Mouse (Mus musculus) CH12.LX (cell line): Measurements from ENCODE around the gene Olfr707. TPM values are rescaled to one million over a fixed set of nuclear protein-coding genes. Genes with fewer than 3 reads are reported as not detected.

Experiments used
- DNase-seq: peaks from one replicate; pipeline ENCODE4 v3.0.0-alpha.2; 2013; ENCODE audit errors: extremely low read depth
- H3K27ac ChIP-seq: 2 replicates; pipeline ENCODE4 v1.5.1; 2012; ENCODE audit warnings: low read depth, mild to moderate bottlenecking, control low read depth, moderate library complexity; ENCODE audit not compliant: insufficient read depth
- H3K27me3 ChIP-seq: replicated peaks from 2 replicates; pipeline ENCODE3; 2012; ENCODE audit warnings: inconsistent platforms
- H3K36me3 ChIP-seq, 2 experiments: replicated peaks in 1 of 2; 2 replicates each; pipeline versions ENCODE3 to v1.6.1; 2012; ENCODE audit warnings: inconsistent platforms in 1 of 2, low read length in 1 of 2, mild to moderate bottlenecking in 1 of 2, mixed read lengths in 1 of 2, moderate library complexity in 1 of 2; ENCODE audit not compliant: control insufficient read depth in 1 of 2, insufficient read depth in 1 of 2
- H3K4me1 ChIP-seq, 2 experiments: 2 replicates each; pipeline ENCODE4 v1.6.1; 2012; ENCODE audit warnings: inconsistent platforms in 1 of 2, moderate library complexity in 1 of 2; ENCODE audit not compliant: insufficient read depth in 2 of 2, control insufficient read depth in 1 of 2
- H3K4me2 ChIP-seq: 2 replicates; pipeline ENCODE4 v1.6.1; 2012; ENCODE audit warnings: low read depth, mild to moderate bottlenecking, control low read depth; ENCODE audit not compliant: poor library complexity, insufficient read depth, severe bottlenecking
- H3K4me3 ChIP-seq, 3 experiments: fragments of 150-350 bp in 1 of 3; sonication (generic) in 1 of 3; replicated peaks in 1 of 3; 2 replicates each; pipeline versions ENCODE3 to v1.5.1; 2011 to 2012; ENCODE audit warnings: low read depth in 2 of 3, low read length in 2 of 3, mild to moderate bottlenecking in 2 of 3, moderate library complexity in 2 of 3, control low read depth in 1 of 3, improper control_type of control experiment in 1 of 3, inconsistent platforms in 1 of 3, mixed read lengths in 1 of 3; ENCODE audit not compliant: poor library complexity in 1 of 3
- H3K79me2 ChIP-seq: replicated peaks from 2 replicates; pipeline ENCODE4 v1.6.1; 2012; ENCODE audit warnings: mild to moderate bottlenecking, moderate library complexity; ENCODE audit not compliant: control insufficient read depth, poor library complexity, insufficient read depth, severe bottlenecking; ENCODE audit errors: extremely low read depth
- H3K9ac ChIP-seq: 2 replicates; pipeline ENCODE4 v1.6.1; 2012; ENCODE audit warnings: low read depth, mild to moderate bottlenecking, control low read depth, moderate library complexity; ENCODE audit not compliant: insufficient read depth
- H3K9me3 ChIP-seq: replicated peaks from 2 replicates; pipeline ENCODE3; 2012; ENCODE audit warnings: low read length, inconsistent platforms, mixed read lengths
- CHD2 ChIP-seq: IDR thresholded peaks from 2 replicates; pipeline ENCODE4 v1.6.1; 2011; ENCODE audit warnings: low read length, improper control_type of control experiment
- CTCF ChIP-seq, 2 experiments: IDR thresholded peaks in 1 of 2; conservative IDR thresholded peaks in 1 of 2; 2 replicates each; pipeline ENCODE4 v1.5.1; 2011 to 2012; ENCODE audit warnings: low read depth in 2 of 2, low read length in 2 of 2, improper control_type of control experiment in 1 of 2, inconsistent platforms in 1 of 2, mild to moderate bottlenecking in 1 of 2, moderate library complexity in 1 of 2
- EP300 ChIP-seq: IDR thresholded peaks from 2 replicates; pipeline ENCODE4 v1.6.1; 2011; ENCODE audit warnings: low read length, improper control_type of control experiment
- KAT2A ChIP-seq: IDR thresholded peaks from 2 replicates; pipeline ENCODE4 v1.6.1; 2012; ENCODE audit warnings: low read length, improper control_type of control experiment, inconsistent platforms; ENCODE audit not compliant: insufficient replicate concordance
- MAX ChIP-seq: IDR thresholded peaks from 2 replicates; pipeline ENCODE4 v1.6.1; 2011; ENCODE audit warnings: low read length, improper control_type of control experiment
- MEF2A ChIP-seq: IDR thresholded peaks from 2 replicates; pipeline ENCODE4 v1.6.1; 2014; ENCODE audit warnings: low read depth, mild to moderate bottlenecking, inconsistent platforms, low read length, improper control_type of control experiment, borderline replicate concordance
- MXI1 ChIP-seq: IDR thresholded peaks from 2 replicates; pipeline ENCODE4 v1.6.1; 2011; ENCODE audit warnings: mild to moderate bottlenecking, low read depth, low read length, improper control_type of control experiment
- MYC ChIP-seq: IDR thresholded peaks from 2 replicates; pipeline ENCODE4 v1.6.1; 2011; ENCODE audit warnings: low read depth, mild to moderate bottlenecking, improper control_type of control experiment, low read length
- NRF1 ChIP-seq: IDR thresholded peaks from 2 replicates; pipeline ENCODE4 v1.6.1; 2014; ENCODE audit warnings: low read depth, mild to moderate bottlenecking, inconsistent platforms, low read length, improper control_type of control experiment, moderate library complexity
- PAX5 ChIP-seq: IDR thresholded peaks from 2 replicates; pipeline ENCODE4 v1.6.1; 2012; ENCODE audit warnings: low read length, inconsistent platforms, mixed read lengths
- POLR2AphosphoS2 ChIP-seq: IDR thresholded peaks from 2 replicates; pipeline ENCODE4 v1.6.1; 2011; ENCODE audit warnings: low read depth, low read length, improper control_type of control experiment
- SIN3A ChIP-seq: IDR thresholded peaks from 2 replicates; pipeline ENCODE4 v1.6.1; 2012; ENCODE audit warnings: low read length, improper control_type of control experiment, inconsistent platforms
- TBP ChIP-seq: conservative IDR thresholded peaks from 2 replicates; pipeline ENCODE4 v1.6.1; 2011; ENCODE audit warnings: low read depth, low read length, improper control_type of control experiment
- UBTF ChIP-seq: IDR thresholded peaks from 2 replicates; pipeline ENCODE4 v1.6.1; 2012; ENCODE audit warnings: low read depth, mild to moderate bottlenecking, inconsistent platforms, low read length, improper control_type of control experiment, moderate library complexity
- ZC3H11A ChIP-seq: IDR thresholded peaks from 2 replicates; pipeline ENCODE4 v1.6.1; 2012; ENCODE audit warnings: low read depth, mild to moderate bottlenecking, inconsistent platforms, low read length, improper control_type of control experiment
- ZKSCAN1 ChIP-seq: IDR thresholded peaks from 2 replicates; pipeline ENCODE4 v1.6.1; 2012; ENCODE audit warnings: low read depth, inconsistent platforms, low read length, improper control_type of control experiment, borderline replicate concordance
- ZMIZ1 ChIP-seq: IDR thresholded peaks from 2 replicates; pipeline ENCODE4 v1.6.1; 2012; ENCODE audit warnings: low read depth, mild to moderate bottlenecking, inconsistent platforms, low read length, improper control_type of control experiment
- ZNF384 ChIP-seq: IDR thresholded peaks from 2 replicates; pipeline ENCODE4 v1.6.1; 2012; ENCODE audit warnings: low read depth, low read length, improper control_type of control experiment, inconsistent platforms
- dilution Hi-C: fragments of 300-500 bp; cut with MboI; formaldehyde crosslinking; loops from 2 replicates; pipeline ENCODE4 v1.14.3; 2020; ENCODE audit warnings: low sequenced_read_pairs; ENCODE audit not compliant: extremely low pct_unique_long_range_greater_than_20kb, extremely low pct_ligation_motif_present
- in situ Hi-C: fragments of 300-500 bp; cut with MboI; formaldehyde crosslinking; loops from 3 replicates; pipeline ENCODE4 v1.14.3; 2019; ENCODE audit warnings: low sequenced_read_pairs, low pct_ligation_motif_present, low pct_unique_long_range_greater_than_20kb, mixed read lengths
- polyA plus RNA-seq: library from polyadenylated mRNA; unstranded; fragments of >175 nt; gene quantifications from 2 replicates; pipeline ENCODE4 v1.2.1, GENCODE M21; 2012; ENCODE audit warnings: low read depth; ENCODE audit not compliant: insufficient read length
- total RNA-seq, 2 experiments: library from RNA; depleted of rRNA; stranded (reverse); fragments of 300-350 nt in 1 of 2; fragments of >200 nt in 1 of 2; gene quantifications; 2 replicates each; pipeline ENCODE4 v1.2.3; 2012 to 2014

Gene Olfr707
- total and polyA plus RNA-seq, 3 experiments: not detected

DNA sequence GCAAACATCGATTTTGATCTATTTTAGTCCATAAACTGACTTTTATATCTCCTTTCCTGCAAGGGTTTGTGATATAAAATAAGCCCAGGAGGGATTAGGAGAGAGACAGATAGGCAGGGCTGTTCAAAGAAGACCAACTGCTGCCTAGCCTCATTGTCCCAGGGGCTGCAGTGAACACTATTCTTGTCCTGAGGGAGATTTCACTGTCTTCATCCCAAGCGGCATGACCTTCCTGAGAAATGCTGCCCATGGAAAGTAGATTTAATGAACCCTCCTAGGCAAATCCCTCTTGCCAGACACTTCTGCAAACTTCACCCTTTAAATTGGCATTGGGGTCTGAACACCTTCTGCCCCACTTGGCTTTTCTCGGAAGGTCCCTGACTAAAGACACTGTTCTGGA lies 24.2 kb downstream of the Olfr707 start, which contains the start of gene Olfr705:
Gene Olfr705 (minus strand): TSS at position 101 of the 400 bp plus-strand sequence.
- Histone ChIP-seq H3K9ac (no peak within 1 kb of the TSS), H3K36me3 (no peaks in the 10 kb centered on the region), H3K4me1 (no peaks in the 10 kb centered on the region), H3K27ac (no peak within 1 kb of the TSS), H3K9me3 (no peaks in the 10 kb centered on the region), H3K4me3 (no peak within 1 kb of the TSS), H3K27me3 (no peaks in the 10 kb centered on the region), H3K4me2 (no peak within 1 kb of the TSS), H3K79me2 (no peaks in the 10 kb centered on the region)
- TF ChIP-seq MYC: no peak
- TF ChIP-seq CTCF (conservative IDR thresholded peaks at IDR 0.05 in 1 of 2, IDR thresholded peaks at IDR 0.05 in 1 of 2; ENCODE audit: low read depth in 2 of 2, low read length in 2 of 2): no peak
- no peak for TF ChIP-seq MAX
- no peak for TF ChIP-seq NRF1
- no peak for TF ChIP-seq CHD2
- TF ChIP-seq PAX5: no peak
- no peak for TF ChIP-seq ZMIZ1
- no peak for TF ChIP-seq UBTF
- no peak for TF ChIP-seq TBP
- TF ChIP-seq MXI1: no peak
- no peak for TF ChIP-seq ZNF384
- no peak for TF ChIP-seq SIN3A
- TF ChIP-seq ZKSCAN1: no peak
- TF ChIP-seq POLR2AphosphoS2: no peak
- no peak for DNase-seq
- in situ Hi-C loops: no loop called here
- dilution Hi-C loops: no loop called here

DNA sequence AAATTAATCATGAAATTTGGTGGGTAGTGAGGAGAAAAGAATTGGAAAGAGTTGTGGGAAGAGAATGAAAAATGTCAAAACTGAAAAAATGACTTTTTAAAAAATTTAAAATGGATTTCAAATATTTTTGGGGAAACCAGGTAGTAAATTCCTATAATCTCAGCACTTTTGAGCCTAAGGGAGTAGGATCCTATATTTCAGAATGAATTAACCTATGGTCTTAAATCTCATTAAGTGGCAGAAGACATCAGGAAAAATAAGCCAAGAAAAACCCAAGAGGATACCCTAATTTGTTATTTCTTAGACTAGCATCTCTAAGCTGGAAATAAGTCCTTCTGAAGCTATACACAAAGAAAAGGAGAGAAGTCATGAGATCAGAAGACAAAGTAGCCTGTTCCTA lies 38.2 kb downstream of the Olfr707 start, which contains the start of gene Olfr704:
Gene Olfr704 (plus strand): TSS at position 301 of the 400 bp plus-strand sequence.
- H3K79me2 ChIP-seq: no peaks in the 10 kb centered on the region
- no peak for DNase-seq
- dilution Hi-C loops: no loop called here
- no peak within 1 kb of the TSS for H3K9ac ChIP-seq
- H3K27me3 ChIP-seq: no peaks in the 10 kb centered on the region
- no peaks in the 10 kb centered on the region for H3K36me3 ChIP-seq
- no peak for TF ChIP-seq MYC
- TF ChIP-seq TBP: no peak
- TF ChIP-seq POLR2AphosphoS2: no peak
- no peak for TF ChIP-seq ZC3H11A
- TF ChIP-seq MEF2A: no peak
- no peak for TF ChIP-seq ZMIZ1
- TF ChIP-seq EP300: no peak
- TF ChIP-seq KAT2A: no peak
- no peak for TF ChIP-seq ZNF384
- no peak within 1 kb of the TSS for H3K27ac ChIP-seq
- H3K9me3 ChIP-seq: no peaks in the 10 kb centered on the region
- in situ Hi-C loops: no loop called here
- no peak within 1 kb of the TSS for H3K4me3 ChIP-seq
- no peaks in the 10 kb centered on the region for H3K4me1 ChIP-seq
- H3K4me2 ChIP-seq: no peak within 1 kb of the TSS
